Mouse (Mus musculus) heart, embryonic 16.5 days (tissue): ENCODE results near the gene Cacna1c. TPM values are rescaled to one million over a fixed set of nuclear protein-coding genes. Genes with fewer than 3 reads are reported as not detected.
A peak's percentile ranks its signal among the peaks of the same experiment; 100 is the strongest.
"Not testable (repeated sequence)": the region's sequence is repeated elsewhere in the genome, so short reads cannot be mapped to it uniquely, and the experiment has no call there.

ENCODE experiments used
- ATAC-seq: fragments of 200-750 bp; cut with Nextera tagmentation; replicated peaks from 2 replicates; pipeline ENCODE4 v1.8.0; 2017; ENCODE audit warnings: moderate number of reproducible peaks; ENCODE audit not compliant: insufficient read depth, low FRiP score; ENCODE audit errors: extremely low read depth
- H3K27ac ChIP-seq: fragments of 300-500 bp; sonication (generic); 2 replicates; pipeline ENCODE4 v1.5.1; 2014; ENCODE audit warnings: mild to moderate bottlenecking, low read length, control low read depth, moderate library complexity
- H3K27me3 ChIP-seq: fragments of 300-500 bp; sonication (generic); 2 replicates; pipeline ENCODE4 v1.6.1; 2014; ENCODE audit warnings: low read length, mixed read lengths; ENCODE audit not compliant: control insufficient read depth, insufficient read depth
- H3K36me3 ChIP-seq: fragments of 300-500 bp; sonication (generic); 2 replicates; pipeline ENCODE4 v1.6.1; 2014; ENCODE audit not compliant: control insufficient read depth, insufficient read depth
- H3K4me1 ChIP-seq: fragments of 300-500 bp; sonication (generic); 2 replicates; pipeline ENCODE4 v1.6.1; 2014; ENCODE audit warnings: low read length, mixed read lengths; ENCODE audit not compliant: control insufficient read depth, insufficient read depth
- H3K4me2 ChIP-seq: fragments of 300-500 bp; sonication (generic); 2 replicates; pipeline ENCODE4 v1.6.1; 2014; ENCODE audit warnings: low read depth, mild to moderate bottlenecking, control low read depth, low read length
- H3K4me3 ChIP-seq: fragments of 300-500 bp; sonication (generic); 2 replicates; pipeline ENCODE4 v1.5.1; 2014; ENCODE audit warnings: mild to moderate bottlenecking, control low read depth, low read length
- H3K9ac ChIP-seq: fragments of 300-500 bp; sonication (generic); 2 replicates; pipeline ENCODE4 v1.6.1; 2014; ENCODE audit warnings: low read length, control low read depth
- H3K9me3 ChIP-seq: fragments of 300-500 bp; sonication (generic); replicated peaks from 2 replicates; pipeline ENCODE4 v1.6.1; 2016; ENCODE audit warnings: low read length; ENCODE audit not compliant: control insufficient read depth
- WGBS: fragments of 180-500 bp; shearing (Covaris S2); extraction: QIAGEN DNeasy Blood & Tissue Kit; methylation state at CpG from one replicate; pipeline ENCODE4 v1.1.7; 2014; 5-methylcytosine and 5-hydroxymethylcytosine counted together
- polyA plus RNA-seq: library from polyadenylated mRNA; unstranded; fragments of >200 nt; fragmentation: Nextera tagmentation; extraction: Ambion mirVana; gene quantifications from 2 replicates; pipeline ENCODE4 v1.2.1, GENCODE M21; 2015

Cacna1c gene
- polyA plus RNA-seq, 1 experiment from 2014 or later: 66.2 TPM

- no peak for ATAC-seq
- WGBS: 61% methylated on average over 10 of the region's 10 CpGs
- peak overlapping the region; percentile 13; the same call in 1 of the 2 replicates for H3K4me3 ChIP-seq
- H3K27me3 ChIP-seq: no peaks in the 10 kb centered on the region
- H3K4me1 ChIP-seq: peaks cover 29% of the 10 kb centered on the region
- H3K27ac ChIP-seq: peak overlapping the region; percentile 92
- H3K9me3 ChIP-seq: no peaks in the 10 kb centered on the region
- no peaks in the 10 kb centered on the region for H3K36me3 ChIP-seq
- peak overlapping the region; percentile 55 for H3K9ac ChIP-seq
- H3K4me2 ChIP-seq: peak overlapping the region; percentile 24
These were observed 18.9 kb upstream of the Cacna1c start for GRCm38 (mm10) chr6:119215040-119215613.

- H3K27ac ChIP-seq: peak overlapping the region; percentile 92
- no peaks in the 10 kb centered on the region for H3K27me3 ChIP-seq
- H3K4me3 ChIP-seq: no peak overlapping the region
- H3K4me2 ChIP-seq: peak overlapping the region; percentile 24
- no peaks in the 10 kb centered on the region for H3K36me3 ChIP-seq
- peaks cover 21% of the 10 kb centered on the region for H3K4me1 ChIP-seq
- no peak overlapping the region for H3K9ac ChIP-seq
- no peaks in the 10 kb centered on the region for H3K9me3 ChIP-seq
- ATAC-seq: peak; percentile 68
- 36% methylated on average over 6 of the region's 6 CpGs for WGBS
These were observed 18.0 kb upstream of the Cacna1c start for GRCm38 (mm10) chr6:119214190-119214589.

GRCm38 (mm10) chr6:119213375-119213774, 17.2 kb upstream of the Cacna1c start:
- ATAC-seq: peak; percentile 70
- Histone ChIP-seq H3K27me3 (no peaks in the 10 kb centered on the region), H3K36me3 (no peaks in the 10 kb centered on the region), H3K4me3 (no peak overlapping the region), H3K9me3 (no peaks in the 10 kb centered on the region), H3K27ac (peak overlapping the region; percentile 92), H3K9ac (peak overlapping the region; percentile 40; the same call in 1 of the 2 replicates), H3K4me1 (peaks cover 21% of the 10 kb centered on the region), H3K4me2 (no peak overlapping the region)
- 44% methylated on average over 5 of the region's 5 CpGs for WGBS

DNA sequence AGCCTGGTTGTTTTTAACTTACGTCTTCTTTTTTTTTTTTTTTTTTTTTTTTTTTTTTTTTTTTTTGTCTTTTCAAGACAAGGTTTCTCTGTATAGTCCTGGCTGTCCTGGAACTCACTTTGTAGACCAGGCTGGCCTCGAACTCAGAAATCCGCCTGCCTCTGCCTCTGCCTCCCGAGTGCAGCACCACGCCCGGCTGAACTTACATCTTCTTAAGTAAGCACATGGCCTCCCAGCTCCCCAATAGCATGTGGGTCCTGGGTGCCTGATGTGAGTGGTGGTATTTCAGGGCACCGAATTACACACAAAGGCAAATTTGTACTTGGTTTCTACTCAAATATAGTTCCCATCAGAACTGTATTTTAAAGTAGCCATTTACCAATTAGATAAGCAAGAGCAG, 9.8 kb upstream of the Cacna1c start:
- not testable (repeated sequence) for H3K27ac ChIP-seq, ATAC-seq, H3K4me2 ChIP-seq, H3K9me3 ChIP-seq, H3K9ac ChIP-seq, H3K27me3 ChIP-seq, H3K4me3 ChIP-seq, H3K36me3 ChIP-seq
- 91% methylated on average over 7 of the region's 7 CpGs for WGBS
- H3K4me1 ChIP-seq: peaks cover 28% of the 10 kb centered on the region

- Histone ChIP-seq H3K27me3 (no peaks in the 10 kb centered on the region), H3K9me3 (no peaks in the 10 kb centered on the region), H3K9ac (no peak overlapping the region), H3K36me3 (no peaks in the 10 kb centered on the region), H3K4me3 (no peak overlapping the region), H3K4me2 (no peak overlapping the region), H3K27ac (peak overlapping the region; percentile 42; the same call in 1 of the 2 replicates), H3K4me1 (peaks cover 37% of the 10 kb centered on the region)
- no peak for ATAC-seq
- WGBS: 60% methylated on average over 3 of the region's 3 CpGs
These were observed 8.7 kb upstream of the Cacna1c start for GRCm38 (mm10) chr6:119204915-119205314.

- Histone ChIP-seq H3K27me3 (no peaks in the 10 kb centered on the region), H3K9ac (no peak overlapping the region), H3K27ac (0 out of 2 replicates have a peak overlapping the region, but pooled peaks have one; percentile 42), H3K4me1 (peaks cover 42% of the 10 kb centered on the region), H3K4me2 (no peak overlapping the region), H3K9me3 (no peaks in the 10 kb centered on the region), H3K4me3 (no peak overlapping the region), H3K36me3 (no peaks in the 10 kb centered on the region)
- WGBS: 47% methylated on average over 7 of the region's 7 CpGs
- no peak; the same call in 1 of the 2 replicates for ATAC-seq
These were observed 8.1 kb upstream of the Cacna1c start for GRCm38 (mm10) chr6:119204286-119204685.

GRCm38 (mm10) chr6:119201575-119201974, 5.4 kb upstream of the Cacna1c start:
- 55% methylated on average over 4 of the region's 4 CpGs for WGBS
- Histone ChIP-seq H3K9me3 (no peaks in the 10 kb centered on the region), H3K9ac (no peak overlapping the region), H3K27me3 (no peaks in the 10 kb centered on the region), H3K36me3 (no peaks in the 10 kb centered on the region), H3K4me2 (no peak overlapping the region), H3K4me3 (no peak overlapping the region), H3K27ac (0 out of 2 replicates have a peak overlapping the region, but pooled peaks have one; percentile 22), H3K4me1 (peaks cover 63% of the 10 kb centered on the region)
- peak; percentile 51; the same call in 1 of the 2 replicates for ATAC-seq

GRCm38 (mm10) chr6:119200362-119200761, 4.1 kb upstream of the Cacna1c start:
- H3K4me3 ChIP-seq: no peak overlapping the region
- H3K9ac ChIP-seq: no peak overlapping the region; the same call in 1 of the 2 replicates
- 53% methylated on average over 5 of the region's 5 CpGs for WGBS
- H3K4me2 ChIP-seq: no peak overlapping the region
- no peak for ATAC-seq
- H3K27ac ChIP-seq: peak overlapping the region; percentile 58
- H3K9me3 ChIP-seq: no peaks in the 10 kb centered on the region
- peaks cover 62% of the 10 kb centered on the region for H3K4me1 ChIP-seq
- no peaks in the 10 kb centered on the region for H3K27me3 ChIP-seq
- no peaks in the 10 kb centered on the region for H3K36me3 ChIP-seq

GRCm38 (mm10) chr6:119199274-119199879, 3.2 kb upstream of the Cacna1c start:
- no peak overlapping the region for H3K4me3 ChIP-seq
- H3K27ac ChIP-seq: no peak overlapping the region
- H3K9me3 ChIP-seq: no peaks in the 10 kb centered on the region
- no peak for ATAC-seq
- whole genome bisulfite sequencing: 59% methylated on average over 8 of the region's 8 CpGs
- no peak overlapping the region for H3K9ac ChIP-seq
- no peak overlapping the region for H3K4me2 ChIP-seq
- H3K4me1 ChIP-seq: peaks cover 54% of the 10 kb centered on the region
- no peaks in the 10 kb centered on the region for H3K36me3 ChIP-seq
- no peaks in the 10 kb centered on the region for H3K27me3 ChIP-seq
